Mouse (Mus musculus): ENCODE results near the gene Cnn2. TPM values are rescaled to one million over a fixed set of nuclear protein-coding genes. Genes with fewer than 3 reads are reported as not detected.
"Not testable (repeated sequence)": the region's sequence is repeated elsewhere in the genome, so short reads cannot be mapped to it uniquely, and the experiment has no call there.

Gene Cnn2
- total RNA-seq, 2 experiments from 2014 or later = 3.9 to 9.7 TPM

DNA sequence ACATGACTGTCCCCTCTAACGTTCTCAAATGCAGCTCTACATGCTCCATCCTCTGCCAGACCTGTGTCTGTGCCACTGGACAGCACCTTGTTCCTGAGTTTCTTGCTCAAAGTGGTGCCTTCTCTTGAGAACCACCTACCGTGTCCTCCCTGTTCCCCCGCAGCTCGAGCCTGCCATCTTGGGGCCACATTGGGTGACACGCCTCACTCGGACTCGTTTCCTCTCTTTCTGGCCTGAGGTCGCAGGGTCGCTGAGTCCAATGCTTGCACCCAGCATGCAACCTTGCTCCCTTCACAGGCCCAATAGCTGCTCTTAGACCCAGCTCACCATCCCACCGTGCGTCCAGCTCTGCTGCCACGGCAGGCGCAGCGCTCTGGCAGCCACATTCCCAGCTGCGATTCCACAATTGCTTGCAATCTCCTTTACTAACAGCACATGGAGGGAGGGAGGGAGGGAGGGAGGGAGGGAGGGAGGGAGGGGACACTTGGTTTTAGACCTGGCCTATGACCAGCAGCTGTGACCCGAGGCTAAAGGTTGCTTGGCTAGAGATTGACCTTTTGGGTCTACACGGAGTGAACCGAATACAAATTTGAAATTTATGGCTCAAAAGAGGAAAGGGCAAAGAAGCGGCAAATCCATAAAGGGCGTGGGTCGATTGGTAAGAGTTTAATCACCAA is 30.1 kb upstream of the Cnn2 start:
- peak; percentile 85 for DNase-seq
- Histone ChIP-seq H3K27ac (peak overlapping the region; percentile 74), H3K4me3 (peak overlapping the region; percentile 58)
- intact Hi-C loops (cut with DNase I) = loop anchor here (1.0 to 5.0 kb wide), 3 partner anchors 33 to 121 kb away; no protein-coding TSS in a partner anchor
- TF ChIP-seq CTCF (IDR thresholded peaks at IDR 0.05) = peak; percentile 99

DNA sequence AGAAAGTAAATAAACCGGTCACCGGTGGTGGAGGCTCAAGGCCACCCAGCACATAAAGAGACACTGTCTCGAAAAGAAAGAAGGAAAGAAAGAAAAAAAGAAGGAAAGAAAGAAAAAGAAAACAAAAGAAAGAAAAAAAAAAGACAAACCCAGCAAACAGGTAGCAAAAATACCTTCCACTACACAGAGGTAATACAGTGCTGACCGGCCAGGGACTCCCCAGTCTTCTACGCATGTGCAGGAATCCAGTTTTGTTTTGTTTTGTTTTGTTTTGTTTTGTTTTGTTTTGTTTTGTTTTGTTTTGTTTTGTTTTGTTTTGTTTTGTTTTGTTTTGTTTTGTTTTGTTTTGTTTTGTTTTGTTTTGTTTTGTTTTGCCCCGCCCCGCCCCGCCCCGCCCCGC is 29.0 kb upstream of the Cnn2 start:
- not testable (repeated sequence) for DNase-seq
- Histone ChIP-seq H3K4me3 (peak overlapping the region; percentile 93), H3K27ac (peak overlapping the region; percentile 90)
- intact Hi-C loops (cut with DNase I) = loop anchor here (2.0 to 5.0 kb wide), 2 partner anchors 67 to 122 kb away; no protein-coding TSS in a partner anchor

DNA sequence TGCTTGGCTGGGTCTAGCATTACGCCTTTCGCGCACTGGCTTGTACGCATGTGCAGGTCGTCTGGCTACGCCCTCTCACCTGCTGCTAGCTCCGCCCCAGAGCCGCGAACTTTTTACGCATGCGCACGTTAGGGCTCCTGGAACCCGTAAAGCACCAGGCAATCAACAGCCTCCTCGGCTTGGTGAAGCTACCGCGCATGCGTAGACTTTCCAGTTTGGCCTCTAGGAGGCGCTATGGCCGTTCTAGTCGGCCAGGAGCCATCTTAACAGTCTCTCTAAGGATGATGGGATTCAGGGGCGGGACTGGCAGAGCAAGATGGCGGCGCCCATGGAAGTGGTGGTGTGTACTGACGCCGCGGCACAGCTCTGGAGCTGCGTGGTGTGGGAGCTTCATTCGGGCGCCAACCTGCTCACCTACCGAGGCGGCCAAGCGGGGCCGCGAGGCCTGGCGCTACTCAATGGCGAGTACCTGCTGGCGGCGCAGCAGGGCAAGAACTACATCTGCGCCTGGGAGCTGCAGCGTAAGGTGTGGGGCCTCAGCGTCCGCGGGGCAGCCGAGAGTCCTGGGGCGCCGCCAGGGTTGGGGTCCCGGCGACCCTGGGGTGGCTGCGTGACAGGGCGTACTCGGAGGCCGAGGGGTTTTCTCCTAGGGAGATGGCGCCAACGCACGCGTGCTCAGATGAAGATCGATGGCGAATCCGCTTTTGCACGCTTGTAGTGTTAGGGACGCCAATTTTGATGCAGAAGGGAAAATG is 28.4 kb upstream of the Cnn2 start, which contains the start of gene Wdr18:
Wdr18 (plus strand) TSS at position 306 of the 755 bp plus-strand sequence.
- peak; percentile 91 for TF ChIP-seq CTCF (IDR thresholded peaks at IDR 0.05)
- peak; percentile 99 for DNase-seq
- Histone ChIP-seq H3K4me3 (peak within 1 kb of the TSS; percentile 93), H3K27ac (peak within 1 kb of the TSS; percentile 90)
- intact Hi-C loops (cut with DNase I) = loop anchor here (1.0 to 5.0 kb wide), 3 partner anchors 21 to 123 kb away; no protein-coding TSS in a partner anchor

DNA sequence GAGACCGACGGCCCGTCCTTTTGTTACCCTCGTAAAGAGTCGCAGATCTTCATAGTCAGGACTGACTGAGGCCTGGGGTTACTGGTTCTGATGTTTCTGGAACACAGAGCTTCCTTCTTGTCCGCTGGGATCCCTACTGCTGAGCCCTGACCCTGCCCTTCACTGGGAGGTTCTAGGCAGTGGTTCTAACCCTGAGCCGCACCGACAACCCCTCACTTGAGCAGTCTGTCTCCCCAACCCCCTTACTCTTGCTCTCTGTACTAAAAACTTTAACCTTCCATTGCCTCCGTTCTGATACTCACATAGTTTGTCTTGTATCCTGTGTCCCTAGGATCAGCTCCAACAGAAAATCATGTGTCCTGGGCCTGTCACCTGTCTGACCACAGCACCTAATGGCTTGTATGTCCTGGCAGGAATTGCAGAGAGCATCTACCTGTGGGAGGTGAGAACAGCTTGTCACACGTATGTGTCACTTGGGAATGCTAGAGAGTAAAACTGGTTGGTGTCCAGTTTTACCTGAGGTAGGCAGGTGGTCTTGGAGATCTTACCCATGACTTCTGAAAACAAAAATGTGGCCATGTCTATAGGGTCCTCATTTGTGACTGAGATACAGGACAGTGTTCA is 27.6 kb upstream of the Cnn2 start:
- intact Hi-C loops (cut with DNase I) = loop anchor here (1.0 kb wide), 1 partner anchor 21 kb away; no protein-coding TSS in a partner anchor
- DNase-seq = no peak
- H3K27ac ChIP-seq = peak overlapping the region; percentile 90; the same call in 1 of the 2 replicates
- peak overlapping the region; percentile 93 for H3K4me3 ChIP-seq
- TF ChIP-seq CTCF (IDR thresholded peaks at IDR 0.05) = no peak

DNA sequence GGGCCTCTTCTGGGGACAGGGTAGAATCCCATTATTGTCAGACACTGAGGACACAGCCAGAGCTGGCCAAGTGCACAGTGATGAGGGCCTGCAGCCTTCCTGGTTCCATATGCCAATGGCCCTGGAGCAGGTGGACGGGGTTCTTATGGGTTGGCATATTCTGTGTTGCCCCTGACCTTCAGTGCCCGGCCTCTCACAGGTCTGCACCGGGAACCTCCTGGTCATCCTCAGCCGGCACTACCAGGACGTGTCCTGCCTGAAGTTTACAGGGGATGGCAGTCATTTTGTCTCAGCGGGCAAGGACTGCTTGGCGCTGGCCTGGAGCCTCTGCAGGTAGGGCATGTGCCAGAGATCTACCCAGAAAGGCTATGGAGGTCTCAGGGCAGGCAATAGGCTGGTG is 23.7 kb upstream of the Cnn2 start:
- no peak for TF ChIP-seq CTCF (IDR thresholded peaks at IDR 0.05)
- Histone ChIP-seq H3K4me3 (no peak overlapping the region), H3K27ac (no peak overlapping the region)
- intact Hi-C loops (cut with DNase I) = no loop called here
- no peak for DNase-seq

DNA sequence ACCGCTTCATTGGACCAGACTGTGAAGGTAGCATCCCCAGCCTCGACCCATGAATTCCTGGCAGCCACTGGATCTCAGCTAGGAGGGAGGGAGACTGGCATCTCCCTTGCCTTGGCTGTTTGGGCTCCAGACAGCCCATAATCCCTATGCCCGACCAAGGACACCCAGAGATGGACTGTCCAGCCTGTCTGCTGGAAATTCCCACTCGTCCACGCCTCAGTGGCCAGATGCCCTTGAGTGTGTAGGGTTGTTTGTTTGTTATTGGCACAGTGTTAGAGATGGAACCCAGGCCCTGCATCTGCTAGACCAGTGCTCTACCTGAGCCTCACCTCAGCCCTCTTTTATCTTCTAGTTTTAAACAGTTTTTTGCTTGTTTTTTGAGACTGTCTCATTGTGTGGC is 23.1 kb upstream of the Cnn2 start:
- intact Hi-C loops (cut with DNase I) = no loop called here
- TF ChIP-seq CTCF (IDR thresholded peaks at IDR 0.05) = no peak
- DNase-seq = no peak
- Histone ChIP-seq H3K4me3 (no peak overlapping the region), H3K27ac (no peak overlapping the region)

DNA sequence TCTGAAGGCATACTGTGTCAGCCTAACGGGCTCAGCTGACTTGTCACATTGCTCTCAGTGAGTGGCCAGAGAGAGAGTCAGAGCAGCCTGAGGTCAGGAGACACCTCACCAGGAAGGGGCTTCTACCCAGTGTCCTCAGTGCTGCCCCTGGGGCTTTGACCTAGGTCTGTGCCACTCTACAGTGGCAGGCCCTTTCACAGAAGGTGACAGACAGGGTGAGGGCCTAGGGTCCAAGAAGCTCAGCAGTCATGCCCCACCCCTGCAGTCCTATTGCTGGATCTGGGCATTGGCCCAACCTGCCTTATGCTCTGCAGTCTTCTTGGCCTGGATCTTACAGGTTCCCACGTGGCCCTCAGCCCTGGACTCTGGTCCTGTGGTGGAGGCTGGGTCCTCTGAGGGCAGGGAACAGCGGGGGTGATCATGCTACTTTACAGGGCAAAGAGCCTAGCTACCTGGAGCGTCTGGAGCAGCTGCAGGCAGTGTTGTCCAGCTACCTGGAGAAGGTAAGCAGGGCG is 21.4 kb upstream of the Cnn2 start:
- DNase-seq = peak; percentile 71
- Histone ChIP-seq H3K27ac (peak overlapping the region; percentile 75), H3K4me3 (no peak overlapping the region)
- no peak for TF ChIP-seq CTCF (IDR thresholded peaks at IDR 0.05)
- intact Hi-C loops (cut with DNase I) = no loop called here

DNA sequence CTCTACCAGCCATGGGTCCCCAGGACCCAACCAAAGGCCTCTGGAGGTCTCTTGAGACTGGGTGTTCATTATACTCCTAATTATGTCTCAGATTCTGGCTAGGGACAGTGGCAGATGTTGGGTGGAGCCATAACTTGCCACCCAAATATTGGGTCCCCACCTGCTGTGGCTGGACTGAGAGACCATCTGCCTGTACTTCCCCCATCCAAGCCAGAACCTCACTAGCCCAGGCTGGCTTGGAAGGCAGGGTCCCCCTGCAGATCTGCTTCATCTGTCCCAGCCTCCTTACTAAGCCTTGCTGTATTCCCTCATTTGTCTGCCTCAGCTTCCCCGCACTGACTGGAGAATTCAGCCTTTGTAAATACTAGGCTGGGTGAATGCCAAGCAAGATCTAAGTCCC is 20.2 kb upstream of the Cnn2 start:
- Histone ChIP-seq H3K27ac (no peak overlapping the region), H3K4me3 (no peak overlapping the region)
- TF ChIP-seq CTCF (IDR thresholded peaks at IDR 0.05) = no peak
- no peak for DNase-seq
- intact Hi-C loops (cut with DNase I) = no loop called here

DNA sequence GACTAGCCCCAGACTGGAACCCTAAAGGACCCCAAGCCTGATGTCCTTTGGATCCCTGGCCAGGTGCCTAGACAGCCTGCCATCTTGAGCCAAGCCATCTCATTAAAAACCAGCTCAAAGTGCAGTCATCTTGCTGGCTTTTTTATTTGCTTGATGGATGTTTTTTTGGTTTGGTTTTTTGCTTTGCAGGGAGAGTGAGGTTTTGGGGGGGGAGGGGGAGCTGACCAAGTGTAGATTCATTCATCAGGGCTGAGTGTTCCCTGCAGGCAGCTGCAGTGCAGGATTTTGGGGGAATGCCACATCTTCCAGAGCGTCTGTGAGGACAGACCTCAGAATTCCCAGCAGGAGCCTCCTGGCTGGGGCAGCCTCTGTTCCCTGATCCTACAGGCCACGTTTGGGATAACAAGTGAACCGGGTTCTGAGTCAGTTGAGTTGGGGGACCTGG is 19.2 kb upstream of the Cnn2 start:
- no peak for TF ChIP-seq CTCF (IDR thresholded peaks at IDR 0.05)
- DNase-seq = no peak
- intact Hi-C loops (cut with DNase I) = no loop called here
- H3K27ac ChIP-seq = no peak overlapping the region
- H3K4me3 ChIP-seq = no peak overlapping the region

DNA sequence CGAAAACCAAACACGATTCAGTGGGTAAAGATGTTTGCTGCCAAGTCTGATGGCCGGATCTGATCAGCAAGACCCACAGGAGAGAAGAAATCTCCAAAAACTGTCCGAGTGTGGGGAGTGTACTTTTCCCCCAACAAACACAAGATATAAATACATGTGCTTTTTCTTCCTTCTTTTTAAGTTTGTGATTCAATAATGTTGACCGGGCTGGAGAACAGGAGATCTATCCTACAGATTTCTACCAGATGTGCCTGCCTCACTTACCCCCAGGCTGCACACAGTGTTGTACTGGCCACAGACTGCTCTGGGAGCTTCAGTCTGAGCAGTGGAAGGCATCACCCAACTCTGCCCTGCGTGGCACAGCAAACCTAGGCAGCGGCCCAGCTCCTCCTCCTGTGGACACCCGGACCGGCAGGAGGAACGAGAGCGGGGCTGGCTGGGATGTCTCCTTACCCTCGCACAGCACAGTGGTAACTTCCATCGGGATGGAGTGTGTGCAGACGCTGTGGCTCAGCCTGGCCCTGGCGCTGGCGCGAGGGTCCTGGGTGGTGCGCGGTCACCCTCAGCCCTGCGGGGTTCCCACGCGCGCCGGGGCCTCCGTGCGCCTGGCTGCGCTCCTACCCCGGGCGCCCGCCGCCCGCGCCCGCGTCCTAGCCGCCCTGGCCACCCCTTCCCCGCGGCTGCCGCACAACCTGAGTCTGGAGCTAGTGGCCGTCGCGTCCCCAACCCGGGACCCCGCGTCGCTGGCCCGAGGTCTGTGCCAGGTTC is 17.8 kb upstream of the Cnn2 start, which contains the start of gene Grin3b:
Grin3b (plus strand) TSS at position 301 of the 768 bp plus-strand sequence.
- no peak for TF ChIP-seq CTCF (IDR thresholded peaks at IDR 0.05)
- intact Hi-C loops (cut with DNase I) = no loop called here
- peak within 1 kb of the TSS; percentile 50 for H3K4me3 ChIP-seq
- no peak within 1 kb of the TSS for H3K27ac ChIP-seq
- no peak for DNase-seq

DNA sequence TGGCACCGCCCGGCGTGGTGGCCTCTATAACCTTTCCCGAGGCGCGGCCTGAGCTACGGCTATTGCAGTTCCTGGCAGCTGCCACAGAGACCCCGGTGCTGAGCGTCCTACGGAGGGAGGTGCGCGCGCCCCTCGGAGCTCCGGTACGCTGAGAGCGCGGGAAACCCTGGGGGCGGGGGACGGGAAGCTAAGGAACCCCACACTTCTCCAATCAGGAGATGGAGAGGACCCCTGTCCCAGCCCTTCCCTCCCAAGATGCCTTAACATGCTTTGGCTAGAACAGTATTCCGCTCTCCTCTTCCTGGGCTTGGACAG is 17.2 kb upstream of the Cnn2 start:
- TF ChIP-seq CTCF (IDR thresholded peaks at IDR 0.05) = no peak
- intact Hi-C loops (cut with DNase I) = no loop called here
- Histone ChIP-seq H3K4me3 (peak overlapping the region; percentile 50), H3K27ac (no peak overlapping the region)
- no peak for DNase-seq

DNA sequence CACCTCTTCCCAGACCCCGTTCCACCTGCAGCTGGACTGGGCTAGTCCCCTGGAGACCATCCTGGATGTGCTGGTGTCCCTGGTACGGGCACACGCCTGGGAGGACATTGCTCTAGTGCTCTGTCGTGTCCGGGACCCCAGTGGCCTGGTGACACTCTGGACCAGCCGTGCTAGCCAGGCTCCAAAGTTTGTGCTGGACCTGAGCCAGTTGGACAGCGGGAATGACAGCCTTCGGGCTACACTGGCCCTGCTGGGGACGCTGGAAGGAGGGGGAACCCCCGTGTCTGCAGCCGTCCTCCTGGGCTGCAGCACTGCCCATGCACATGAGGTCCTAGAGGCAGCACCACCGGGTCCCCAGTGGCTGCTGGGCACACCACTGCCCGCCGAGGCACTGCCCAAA is 15.6 kb upstream of the Cnn2 start:
- no peak for TF ChIP-seq CTCF (IDR thresholded peaks at IDR 0.05)
- DNase-seq = peak; percentile 64
- no peak overlapping the region for H3K4me3 ChIP-seq
- intact Hi-C loops (cut with DNase I) = no loop called here
- H3K27ac ChIP-seq = no peak overlapping the region

All from gastrocnemius, adult 2 months (tissue).